Comparison of ENCODE assay signal across 26 mouse cellular contexts in genomic region chr5:18456196-18456595, GRCm38 (mm10).
DNase-seq lines count a peak whose midpoint lies in the region; ATAC-seq lines count a peak whose summit lies in the region.
"Had no signal": no experiment of that assay in that cellular context is flagged by ENCODE, and none has a peak within 500 bp of the region (broad histone marks: within the 10 kb centered on the region; RNA-seq: fewer than 3 reads in every experiment).

No protein-coding gene starts in this region.

- no peak for DNase-seq in frontal cortex, postnatal 14 days (ENCODE audit: low spot score in 2 of 2)
- DNase-seq in left cerebral cortex, postnatal 14 days (ENCODE audit: low spot score in 2 of 2): peak; percentile 7 to 55
- DNase-seq in left cerebral cortex, adult 11 months (ENCODE audit: low spot score): no peak
- DNase-seq in embryo, embryonic 11 days: no peak
- DNase-seq: adrenal gland, adult 8-10 months; adrenal gland, postnatal 14 days; adrenal gland, postnatal 36 days; B cell, adult 2 months; cerebellum, adult 11 months; cerebellum, adult 18-20 months; cerebellum, adult 8-10 months; cerebellum, adult 9-11 months; cerebellum, postnatal 14 days; cerebellum, postnatal 36 days had no signal

- no peak overlapping the region for H3K4me2 ChIP-seq in forebrain, embryonic 16.5 days (ENCODE audit: low read length)
- no peak overlapping the region for H3K4me2 ChIP-seq in forebrain, embryonic 13.5 days
- H3K4me2 ChIP-seq: embryonic facial prominence, embryonic 12.5 days; forebrain, embryonic 12.5 days; forebrain, embryonic 15.5 days had no signal

- intact Hi-C loops in left cerebral cortex, postnatal 14 days (cut with DNase I): no loop called here

- WGBS in forebrain, embryonic 16.5 days: 67% methylated on average over 1 of the region's 1 CpGs
- WGBS in forebrain, embryonic 13.5 days: 94% methylated on average over 1 of the region's 1 CpGs

- H3K9ac ChIP-seq in forebrain, embryonic 16.5 days (replicated peaks; ENCODE audit: low read depth, low read length): no peak overlapping the region
- no peak overlapping the region for H3K9ac ChIP-seq in forebrain, embryonic 13.5 days
- H3K9ac ChIP-seq: embryonic facial prominence, embryonic 12.5 days; forebrain, embryonic 12.5 days; forebrain, embryonic 15.5 days had no signal

- H3K36me3 ChIP-seq in forebrain, embryonic 16.5 days (ENCODE audit: control insufficient read depth, insufficient read depth): no peaks in the 10 kb centered on the region
- H3K36me3 ChIP-seq in forebrain, embryonic 13.5 days (ENCODE audit: poor library complexity, severe bottlenecking): no peaks in the 10 kb centered on the region
- H3K36me3 ChIP-seq: embryonic facial prominence, embryonic 10.5 days; embryonic facial prominence, embryonic 12.5 days; forebrain, embryonic 12.5 days; forebrain, embryonic 15.5 days; G1E had no signal

- H3K27me3 ChIP-seq in forebrain, embryonic 16.5 days (replicated peaks; ENCODE audit: control insufficient read depth, insufficient read depth, low read length): no peaks in the 10 kb centered on the region
- H3K27me3 ChIP-seq in forebrain, embryonic 13.5 days: no peaks in the 10 kb centered on the region
- H3K27me3 ChIP-seq: CH12.LX; embryonic facial prominence, embryonic 12.5 days; forebrain, embryonic 12.5 days; forebrain, embryonic 15.5 days had no signal

- H3K4me1 ChIP-seq in forebrain, embryonic 16.5 days (replicated peaks; ENCODE audit: control insufficient read depth, insufficient read depth, low read length): no peaks in the 10 kb centered on the region
- H3K4me1 ChIP-seq in forebrain, embryonic 13.5 days: no peaks in the 10 kb centered on the region
- H3K4me1 ChIP-seq: embryonic facial prominence, embryonic 12.5 days; forebrain, embryonic 12.5 days; forebrain, embryonic 15.5 days had no signal

- peak; percentile 43; the same call in 1 of the 2 replicates for ATAC-seq in forebrain, embryonic 16.5 days
- ATAC-seq in forebrain, embryonic 13.5 days: no peak
- ATAC-seq in frontal cortex, adult (ENCODE audit: low TSS enrichment): peak; percentile 93
- ATAC-seq: activated CD4-positive, CD25-positive, alpha-beta regulatory T cell, adult 4 months; CD4-positive, CD25-positive, alpha-beta regulatory T cell, adult 4 months; forebrain, embryonic 15.5 days; Patski had no signal

- no peak overlapping the region for H3K4me3 ChIP-seq in forebrain, embryonic 16.5 days (replicated peaks; ENCODE audit: low read length)
- no peak overlapping the region for H3K4me3 ChIP-seq in forebrain, embryonic 13.5 days
- H3K4me3 ChIP-seq: embryonic facial prominence, embryonic 10.5 days; embryonic facial prominence, embryonic 12.5 days; forebrain, embryonic 12.5 days; forebrain, embryonic 15.5 days had no signal

- H3K27ac ChIP-seq in forebrain, embryonic 16.5 days (ENCODE audit: low read length): no peak overlapping the region
- no peak overlapping the region for H3K27ac ChIP-seq in forebrain, embryonic 13.5 days
- H3K27ac ChIP-seq: embryonic facial prominence, embryonic 10.5 days; embryonic facial prominence, embryonic 12.5 days; forebrain, embryonic 12.5 days; forebrain, embryonic 15.5 days had no signal

- no peaks in the 10 kb centered on the region for H3K9me3 ChIP-seq in forebrain, embryonic 16.5 days (ENCODE audit: control insufficient read depth, low read length)
- no peaks in the 10 kb centered on the region for H3K9me3 ChIP-seq in forebrain, embryonic 13.5 days (replicated peaks)
- H3K9me3 ChIP-seq: embryonic facial prominence, embryonic 10.5 days; embryonic facial prominence, embryonic 12.5 days; forebrain, embryonic 12.5 days; forebrain, embryonic 15.5 days; G1E had no signal

Comparison
In these comparisons a context has a peak if more than half of its experiments do, and no peak if none do; other contexts are left out.
1. DNase-seq: peak in left cerebral cortex, postnatal 14 days (2 of 2); none in frontal cortex, postnatal 14 days (0 of 2), left cerebral cortex, adult 11 months (single experiment) and embryo, embryonic 11 days (single experiment).